Mouse (Mus musculus) liver, embryonic 14.5 days (tissue): Measurements from ENCODE around the gene Stxbp6. TPM values are rescaled to one million over a fixed set of nuclear protein-coding genes. Genes with fewer than 3 reads are reported as not detected.

ENCODE experiments used
- ATAC-seq: fragments of 200-750 bp; cut with Nextera tagmentation; 2 replicates; pipeline ENCODE4 v1.8.0; 2017; ENCODE audit warnings: moderate number of reproducible peaks, mild to moderate bottlenecking, moderate library complexity; ENCODE audit not compliant: insufficient read depth
- DNase-seq, 3 experiments: peaks; one replicate each; pipeline ENCODE4 v3.0.0-alpha.2; 2012 to 2013; ENCODE audit warnings: low read depth in 3 of 3, low spot score in 3 of 3
- H3K27ac ChIP-seq: fragments of 300-500 bp; sonication (generic); 2 replicates; pipeline ENCODE4 v1.5.1; 2014; ENCODE audit warnings: moderate library complexity, mild to moderate bottlenecking, control low read depth, inconsistent platforms
- H3K27me3 ChIP-seq: fragments of 300-500 bp; sonication (generic); 2 replicates; pipeline ENCODE4 v1.6.1; 2014; ENCODE audit warnings: mild to moderate bottlenecking, low read length, moderate library complexity; ENCODE audit not compliant: control insufficient read depth, insufficient read depth
- H3K36me3 ChIP-seq: fragments of 300-500 bp; sonication (generic); replicated peaks from 2 replicates; pipeline ENCODE4 v1.6.1; 2014; ENCODE audit warnings: low read depth; ENCODE audit not compliant: control insufficient read depth, insufficient read depth
- H3K4me1 ChIP-seq, 2 experiments: fragments of 200-500 bp in 1 of 2; fragments of 300-500 bp in 1 of 2; sonication (generic) in 1 of 2; replicated peaks; 2 replicates each; pipeline ENCODE4 v1.6.1; 2012 to 2014; ENCODE audit warnings: antibody characterized with exemption in 1 of 2, inconsistent platforms in 1 of 2, low read length in 1 of 2; ENCODE audit not compliant: control insufficient read depth in 2 of 2, insufficient read depth in 2 of 2
- H3K4me2 ChIP-seq: fragments of 300-500 bp; sonication (generic); 2 replicates; pipeline ENCODE4 v1.6.1; 2014; ENCODE audit warnings: low read depth, mild to moderate bottlenecking, control low read depth, moderate library complexity
- H3K4me3 ChIP-seq, 2 experiments: fragments of 200-500 bp in 1 of 2; fragments of 300-500 bp in 1 of 2; sonication (generic) in 1 of 2; 2 replicates each; pipeline ENCODE4 v1.5.1; 2012 to 2014; ENCODE audit warnings: low read depth in 2 of 2, low read length in 2 of 2, mild to moderate bottlenecking in 2 of 2, control low read depth in 1 of 2, inconsistent platforms in 1 of 2, moderate library complexity in 1 of 2; ENCODE audit not compliant: insufficient read depth in 1 of 2
- H3K9ac ChIP-seq: fragments of 300-500 bp; sonication (generic); replicated peaks from 2 replicates; pipeline ENCODE4 v1.6.1; 2014; ENCODE audit warnings: mild to moderate bottlenecking, control low read depth, moderate library complexity
- H3K9me3 ChIP-seq: fragments of 300-500 bp; sonication (generic); 2 replicates; pipeline ENCODE4 v1.6.1; 2016; ENCODE audit warnings: low read length, mixed read lengths; ENCODE audit not compliant: control insufficient read depth
- CTCF ChIP-seq: IDR thresholded peaks from 2 replicates; pipeline ENCODE4 v1.5.1; 2016; ENCODE audit warnings: antibody characterized with exemption, low read depth, control low read depth
- EP300 ChIP-seq: IDR thresholded peaks from 2 replicates; pipeline ENCODE4 v1.6.1; 2016; ENCODE audit warnings: antibody characterized with exemption, low read depth
- WGBS: fragments of 180-500 bp; shearing (Covaris S2); extraction: QIAGEN DNeasy Blood & Tissue Kit; methylation state at CpG from one replicate; pipeline ENCODE4 v1.1.7; 2014; ENCODE audit not compliant: insufficient replicate concordance; 5-methylcytosine and 5-hydroxymethylcytosine counted together
- polyA plus RNA-seq, 2 experiments: library from polyadenylated mRNA; depleted of rRNA in 1 of 2; stranded (reverse) in 1 of 2; unstranded in 1 of 2; fragments of >200 nt; fragmentation: Nextera tagmentation in 1 of 2; extraction: Ambion mirVana in 1 of 2; gene quantifications; 2 replicates each; pipeline versions ENCODE4 v1.2.1 to v1.2.3; 2012 to 2014

Gene Stxbp6
- polyA plus RNA-seq, 2 experiments: 2.6 to 3.0 TPM

DNA sequence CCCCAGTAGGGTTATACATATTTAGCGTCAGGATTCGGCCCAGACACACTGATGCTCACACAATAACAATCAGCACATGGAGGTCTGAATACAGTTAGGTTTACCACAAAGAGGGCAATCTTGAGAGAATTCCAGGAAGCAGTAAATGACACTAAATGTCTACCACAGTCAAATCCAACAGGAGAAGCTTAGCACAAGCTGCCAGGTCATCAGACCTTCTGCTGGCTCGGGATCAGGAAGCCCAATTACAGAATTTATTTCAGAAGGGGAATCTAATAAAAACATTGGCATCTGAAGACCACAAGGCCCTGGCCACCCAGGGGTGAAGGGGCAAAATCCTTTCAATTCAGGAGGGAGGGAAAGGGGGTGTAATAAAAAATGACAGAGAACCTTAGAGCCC lies 6.8 kb downstream of the Stxbp6 start:
- DNase-seq: no peak
- Histone ChIP-seq H3K27me3 (no peaks in the 10 kb centered on the region), H3K4me2 (peak overlapping the region; percentile 32), H3K4me1 (peaks cover 0 to 4% of the 10 kb centered on the region in 2 experiments; a peak in 2 of 4 replicates), H3K9me3 (no peaks in the 10 kb centered on the region), H3K27ac (no peak overlapping the region), H3K4me3 (no peak overlapping the region), H3K36me3 (no peaks in the 10 kb centered on the region), H3K9ac (no peak overlapping the region)
- WGBS: 12% methylated on average over 3 of the region's 3 CpGs
- TF ChIP-seq EP300 (no peak), CTCF (no peak)
- no peak for ATAC-seq

DNA sequence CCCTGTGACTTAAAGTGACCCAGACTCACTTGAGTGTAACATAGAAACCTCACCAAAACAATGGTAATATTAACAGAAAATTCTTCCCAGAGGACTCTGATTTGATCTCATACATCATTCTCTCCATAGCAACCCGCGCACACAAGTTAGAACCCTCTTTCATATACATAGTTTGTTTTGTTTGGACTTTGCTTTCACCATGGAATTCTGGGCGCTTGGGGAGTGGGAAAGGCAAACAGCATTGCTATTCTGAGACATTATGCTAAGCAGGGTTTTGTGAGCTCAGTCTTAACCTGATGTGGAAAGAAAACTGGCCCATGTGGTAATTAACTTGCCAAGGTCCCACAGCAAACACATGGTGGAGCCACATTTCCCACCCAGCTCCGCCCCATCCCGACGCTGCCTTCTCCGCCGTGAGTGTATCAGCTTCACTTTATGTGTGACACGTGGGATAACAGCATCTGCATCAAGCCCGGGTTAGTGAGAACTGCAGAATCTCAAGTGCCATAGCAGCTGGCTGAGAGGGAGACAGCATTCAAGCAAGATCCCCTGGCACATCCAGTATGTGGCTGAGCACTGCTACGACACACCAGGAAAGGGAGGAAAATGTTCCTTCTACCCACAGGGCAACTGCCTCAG lies 7.3 kb downstream of the Stxbp6 start:
- no peak for ATAC-seq
- Histone ChIP-seq H3K4me2 (peak overlapping the region; percentile 32), H3K9ac (no peak overlapping the region), H3K27me3 (no peaks in the 10 kb centered on the region), H3K27ac (no peak overlapping the region), H3K36me3 (no peaks in the 10 kb centered on the region), H3K9me3 (no peaks in the 10 kb centered on the region), H3K4me1 (peaks cover 0 to 4% of the 10 kb centered on the region in 2 experiments; a peak in 2 of 4 replicates), H3K4me3 (no peak overlapping the region)
- 24% methylated on average over 11 of the region's 11 CpGs for WGBS
- DNase-seq: no peak
- TF ChIP-seq EP300: no peak
- TF ChIP-seq CTCF: no peak

DNA sequence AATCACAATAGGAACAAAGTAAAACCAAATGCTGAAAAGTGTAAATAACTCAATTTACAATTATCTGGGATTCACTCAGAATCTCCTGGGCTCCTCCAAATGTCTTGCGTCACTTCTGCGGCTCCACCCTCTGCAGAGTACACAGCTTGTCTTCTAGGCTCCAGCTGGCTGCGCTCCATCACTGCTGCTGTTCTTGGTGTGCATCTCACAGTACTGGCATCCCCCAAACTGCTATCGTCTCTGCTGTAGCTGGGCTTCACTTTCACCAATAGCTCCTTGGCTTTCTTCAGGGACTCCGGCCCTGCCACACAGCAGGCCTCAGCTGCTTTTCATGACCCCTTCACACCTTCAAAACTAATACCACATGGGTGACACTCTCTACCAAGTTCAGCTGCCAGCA lies 10.9 kb downstream of the Stxbp6 start:
- TF ChIP-seq EP300 (no peak), CTCF (no peak)
- Histone ChIP-seq H3K36me3 (no peaks in the 10 kb centered on the region), H3K4me2 (no peak overlapping the region), H3K4me1 (peaks cover 0 to 4% of the 10 kb centered on the region in 2 experiments; a peak in 2 of 4 replicates), H3K27me3 (no peaks in the 10 kb centered on the region), H3K4me3 (no peak overlapping the region), H3K9ac (no peak overlapping the region), H3K27ac (no peak overlapping the region), H3K9me3 (no peaks in the 10 kb centered on the region)
- WGBS: 69% methylated on average over 5 of the region's 5 CpGs
- ATAC-seq (no peak), DNase-seq (no peak)

DNA sequence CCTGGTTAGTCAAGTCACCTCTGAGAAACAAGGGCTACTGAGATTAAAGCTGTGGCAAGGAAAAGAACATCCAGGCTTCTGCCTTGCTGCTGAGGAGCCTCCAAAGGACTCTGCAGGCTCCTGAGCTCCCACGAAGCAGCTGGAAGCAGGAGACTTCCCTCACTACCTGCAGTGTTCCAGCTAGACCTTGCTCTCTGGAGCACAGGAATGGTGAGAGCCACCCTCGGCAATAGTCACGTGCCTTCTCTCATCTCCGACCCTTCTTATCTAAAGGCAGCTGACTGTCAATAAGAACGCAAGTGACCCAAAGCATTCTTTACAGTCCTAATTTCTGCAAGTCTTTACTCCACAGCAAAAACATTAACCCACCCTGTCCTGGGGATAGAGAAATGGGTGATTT lies 13.2 kb downstream of the Stxbp6 start:
- DNase-seq (no peak), ATAC-seq (no peak)
- Histone ChIP-seq H3K36me3 (no peaks in the 10 kb centered on the region), H3K27me3 (no peaks in the 10 kb centered on the region), H3K4me3 (no peak overlapping the region), H3K4me2 (peak overlapping the region; percentile 6; the same call in 1 of the 2 replicates), H3K4me1 (no peaks in the 10 kb centered on the region; a peak in 1 of 4 replicates), H3K27ac (no peak overlapping the region), H3K9me3 (no peaks in the 10 kb centered on the region), H3K9ac (no peak overlapping the region)
- WGBS: 49% methylated on average over 5 of the region's 5 CpGs
- TF ChIP-seq EP300 (no peak), CTCF (no peak)

- Histone ChIP-seq H3K4me1 (no peaks in the 10 kb centered on the region), H3K27me3 (no peaks in the 10 kb centered on the region), H3K4me2 (no peak overlapping the region), H3K9me3 (no peaks in the 10 kb centered on the region), H3K9ac (no peak overlapping the region), H3K27ac (no peak overlapping the region), H3K36me3 (no peaks in the 10 kb centered on the region), H3K4me3 (no peak overlapping the region)
- ATAC-seq (no peak), DNase-seq (no peak)
- TF ChIP-seq CTCF: no peak
- TF ChIP-seq EP300: no peak
- 59% methylated on average over 6 of the region's 6 CpGs for WGBS
Observed at GRCm38 (mm10) chr12:45060804-45061203, 13.7 kb downstream of the Stxbp6 start.
